Mouse (Mus musculus) Muller cell, postnatal 12 days (primary cell): ENCODE measurements around the gene Cst7.

Source experiments
- DNase-seq: peaks from one replicate; pipeline ENCODE4 v3.0.0-alpha.2; 2015; ENCODE audit errors: inconsistent ontology term

Gene Cst7

GRCm38 (mm10) chr2:150624926-150625325 lies 54.7 kb downstream of the Cst7 start:
- DNase-seq: no peak

DNA sequence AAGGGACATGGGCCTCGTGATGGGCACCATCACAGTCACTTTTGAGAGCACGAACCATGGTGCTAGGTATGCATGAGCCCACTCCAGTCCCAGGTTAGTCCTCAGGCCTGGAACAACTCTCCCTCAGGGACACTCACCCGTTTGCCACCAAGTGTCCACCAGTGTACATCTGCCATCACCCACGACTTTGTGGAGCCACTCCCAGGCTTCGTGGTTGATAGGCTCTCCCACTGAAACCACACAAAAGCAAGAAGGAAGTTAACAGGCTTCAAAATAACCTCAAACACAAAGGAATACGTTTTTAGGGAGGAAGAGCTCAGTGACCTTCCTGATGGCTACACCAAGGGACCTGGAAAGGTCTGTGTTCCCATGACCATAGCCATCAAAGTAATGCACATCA lies 56.9 kb downstream of the Cst7 start:
- DNase-seq: no peak
